12 mouse cellular contexts compared by ENCODE assay signal in the genomic region with DNA sequence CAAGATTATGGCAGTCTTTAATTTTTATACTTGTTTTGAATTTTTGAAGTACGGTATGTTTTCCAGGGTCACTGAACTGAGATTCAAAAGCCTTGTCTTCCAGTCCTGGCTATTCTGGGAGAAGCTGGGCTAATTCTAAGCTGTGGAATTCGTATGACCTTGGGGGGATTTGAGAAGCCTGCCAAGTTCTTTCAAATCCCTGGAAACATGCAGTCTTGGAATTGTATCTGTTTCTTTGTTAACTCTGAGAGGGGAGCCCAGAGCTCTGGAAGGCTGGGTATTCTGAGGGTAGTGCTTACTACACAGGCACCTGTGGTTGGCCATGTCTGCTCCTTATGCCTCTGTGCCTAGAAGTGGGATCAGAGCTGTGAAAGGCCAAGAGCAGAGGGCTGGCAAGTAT. TPM values are rescaled to one million over a fixed set of nuclear protein-coding genes. Genes with fewer than 3 reads are reported as not detected.
DNase-seq lines count a peak whose midpoint lies in the region; ATAC-seq and TF ChIP-seq lines count a peak whose summit lies in the region.
"Had no signal": no experiment of that assay in that cellular context is flagged by ENCODE, and none has a peak within 500 bp of the region (broad histone marks: within the 10 kb centered on the region; RNA-seq: fewer than 3 reads in every experiment).

No protein-coding gene starts in this region.

- H3K4me2 ChIP-seq in heart, embryonic 11.5 days, result no peak overlapping the region
- H3K4me2 ChIP-seq in heart, embryonic 14.5 days (ENCODE audit: low read length), result no peak overlapping the region
- H3K4me2 ChIP-seq: hindbrain, embryonic 12.5 days had no signal

- H3K36me3 ChIP-seq in heart, embryonic 11.5 days (ENCODE audit: control insufficient read depth, insufficient read depth, low read length), result peaks cover 28% of the 10 kb centered on the region
- peaks cover 71% of the 10 kb centered on the region for H3K36me3 ChIP-seq in heart, embryonic 14.5 days (ENCODE audit: control insufficient read depth, insufficient read depth, low read length)
- H3K36me3 ChIP-seq in testis, adult 2 months (ENCODE audit: control insufficient read depth, insufficient read depth, low read length), result peaks cover 2% of the 10 kb centered on the region; the same call in 1 of the 2 replicates

- no peaks in the 10 kb centered on the region for H3K27me3 ChIP-seq in heart, embryonic 11.5 days (ENCODE audit: control insufficient read depth, insufficient read depth, low read length)
- H3K27me3 ChIP-seq in heart, embryonic 14.5 days (ENCODE audit: control insufficient read depth, insufficient read depth, low read length), result no peaks in the 10 kb centered on the region
- H3K27me3 ChIP-seq in testis, adult 2 months (ENCODE audit: control insufficient read depth, insufficient read depth, low read length), result no peaks in the 10 kb centered on the region
- H3K27me3 ChIP-seq: hindbrain, embryonic 12.5 days had no signal

- 55% methylated on average over 2 of the region's 2 CpGs for WGBS in heart, embryonic 11.5 days (ENCODE audit: insufficient replicate concordance)
- 23% methylated on average over 2 of the region's 2 CpGs for WGBS in heart, embryonic 14.5 days

- H3K4me1 ChIP-seq in heart, embryonic 11.5 days (ENCODE audit: control insufficient read depth, insufficient read depth, low read length), result peaks cover 39% of the 10 kb centered on the region
- peaks cover 20 to 54% of the 10 kb centered on the region in 2 experiments for H3K4me1 ChIP-seq in heart, embryonic 14.5 days (ENCODE audit: control insufficient read depth in 2 of 2, insufficient read depth in 2 of 2, low read length in 2 of 2)
- H3K4me1 ChIP-seq in testis, adult 2 months (ENCODE audit: control insufficient read depth, insufficient read depth, low read length), result peaks cover 8% of the 10 kb centered on the region

- no peak for TF ChIP-seq POLR2A in testis, adult 2 months (IDR thresholded peaks at IDR 0.05; ENCODE audit: control insufficient read depth, low read depth, low read length)

- peak overlapping the region; percentile 31 for H3K27ac ChIP-seq in heart, embryonic 11.5 days (ENCODE audit: low read depth, low read length)
- peak overlapping the region; percentile 28 to 79 for H3K27ac ChIP-seq in heart, embryonic 14.5 days (replicated peaks in 1 of 2; ENCODE audit: control insufficient read depth in 1 of 2, insufficient read depth in 1 of 2, low read depth in 2 of 2, low read length in 2 of 2)
- peak overlapping the region; percentile 34; the same call in 1 of the 2 replicates for H3K27ac ChIP-seq in testis, adult 2 months (ENCODE audit: control insufficient read depth, insufficient read depth, low read depth, low read length)
- H3K27ac ChIP-seq: hindbrain, embryonic 12.5 days; layer of hippocampus, adult 2 months; macrophage had no signal

- no peak overlapping the region for H3K9ac ChIP-seq in heart, embryonic 11.5 days (ENCODE audit: low read depth, low read length)
- H3K9ac ChIP-seq in heart, embryonic 14.5 days (ENCODE audit: low read length), result peak overlapping the region; percentile 44; the same call in 1 of the 2 replicates
- H3K9ac ChIP-seq: hindbrain, embryonic 12.5 days had no signal

- TF ChIP-seq CTCF in testis, adult 2 months (IDR thresholded peaks at IDR 0.05; ENCODE audit: control insufficient read depth, insufficient read depth, insufficient replicate concordance, low read depth, low read length), result no peak

- no peak for ATAC-seq in heart, embryonic 11.5 days (replicated peaks; ENCODE audit: insufficient number of reproducible peaks, low FRiP score, low TSS enrichment)
- ATAC-seq in heart, embryonic 14.5 days (ENCODE audit: insufficient number of reproducible peaks, insufficient read depth, low FRiP score, low read depth), result no peak

- no peak for DNase-seq in heart, adult 8-10 months (ENCODE audit: low spot score)
- peak; percentile 30 for DNase-seq in lung, postnatal 10 days
- DNase-seq in lung, postnatal 4 days, result no peak
- no peak for DNase-seq in spleen, adult 12 weeks (ENCODE audit: low spot score)
- DNase-seq in urinary bladder, postnatal 25 days (ENCODE audit: low spot score), result no peak
- DNase-seq: cerebellum, postnatal 25 days had no signal

- H3K9me3 ChIP-seq in heart, embryonic 11.5 days (replicated peaks; ENCODE audit: control insufficient read depth, low read length), result no peaks in the 10 kb centered on the region
- H3K9me3 ChIP-seq in heart, embryonic 14.5 days (ENCODE audit: control insufficient read depth, low read length), result no peaks in the 10 kb centered on the region
- H3K9me3 ChIP-seq: hindbrain, embryonic 12.5 days had no signal

- no peak overlapping the region for H3K4me3 ChIP-seq in heart, embryonic 11.5 days (ENCODE audit: low read depth, low read length)
- no peak overlapping the region for H3K4me3 ChIP-seq in heart, embryonic 14.5 days (ENCODE audit: control insufficient read depth in 1 of 2, insufficient read depth in 1 of 2, low read depth in 1 of 2, low read length in 2 of 2)
- H3K4me3 ChIP-seq in testis, adult 2 months (ENCODE audit: control insufficient read depth, low read depth, low read length), result no peak overlapping the region
- H3K4me3 ChIP-seq: hindbrain, embryonic 12.5 days; layer of hippocampus, adult 2 months had no signal

RNA-seq across cellular contexts. Expression of a gene that starts 26.9 kb away (rescaled TPM):
- 21.4 and 24.2 TPM in 2 replicates for polyA plus RNA-seq in heart, embryonic 11.5 days (2014; fragmentation: Nextera tagmentation; extraction: Ambion mirVana)
- 10 to 100 TPM; 47.4 to 54.6 (median 49.7) TPM for total RNA-seq in heart, adult 8-10 months (2022)
- 17.0 and 17.6 TPM in 2 replicates for polyA plus RNA-seq in heart, embryonic 14.5 days (2014; fragmentation: Nextera tagmentation; extraction: Ambion mirVana)
- 15.0 and 15.9 TPM in 2 replicates for polyA plus RNA-seq in testis, adult 2 months (2012; rRNA removed)

RNA-seq across cellular contexts. Expression of a gene that starts 27.2 kb away (rescaled TPM):
- polyA plus RNA-seq in heart, embryonic 11.5 days (2014; fragmentation: Nextera tagmentation; extraction: Ambion mirVana), result 117 and 121 TPM in 2 replicates
- 100 to 1,000 TPM; 127 to 157 (median 131) TPM for total RNA-seq in heart, adult 8-10 months (2022)
- polyA plus RNA-seq in heart, embryonic 14.5 days (2014; fragmentation: Nextera tagmentation; extraction: Ambion mirVana), result 112 and 113 TPM in 2 replicates
- polyA plus RNA-seq in testis, adult 2 months (2012; rRNA removed), result 14.3 and 17.5 TPM in 2 replicates
